Mouse (Mus musculus) lung, adult 2 months (tissue): ENCODE results near the gene Mansc1.

Source experiments
- CTCF ChIP-seq: fragments of 200-500 bp; IDR thresholded peaks from 2 replicates; pipeline ENCODE4 v1.5.1; 2011; ENCODE audit warnings: mild to moderate bottlenecking, low read length, control low read depth; ENCODE audit not compliant: insufficient read depth
- POLR2A ChIP-seq: fragments of 200-500 bp; IDR thresholded peaks from 2 replicates; pipeline ENCODE4 v1.6.1; 2011; ENCODE audit warnings: low read depth, mild to moderate bottlenecking, control low read depth, low read length, borderline replicate concordance; ENCODE audit errors: extremely low read depth

GRCm38 (mm10) chr6:134626564-134626963 is 5.7 kb downstream of the Mansc1 start:
- TF ChIP-seq POLR2A, result no peak
- no peak for TF ChIP-seq CTCF
